Mouse (Mus musculus): ENCODE measurements around the gene B4galt2.
A peak's percentile ranks its signal among the peaks of the same experiment; 100 is the strongest.

Gene B4galt2

DNA sequence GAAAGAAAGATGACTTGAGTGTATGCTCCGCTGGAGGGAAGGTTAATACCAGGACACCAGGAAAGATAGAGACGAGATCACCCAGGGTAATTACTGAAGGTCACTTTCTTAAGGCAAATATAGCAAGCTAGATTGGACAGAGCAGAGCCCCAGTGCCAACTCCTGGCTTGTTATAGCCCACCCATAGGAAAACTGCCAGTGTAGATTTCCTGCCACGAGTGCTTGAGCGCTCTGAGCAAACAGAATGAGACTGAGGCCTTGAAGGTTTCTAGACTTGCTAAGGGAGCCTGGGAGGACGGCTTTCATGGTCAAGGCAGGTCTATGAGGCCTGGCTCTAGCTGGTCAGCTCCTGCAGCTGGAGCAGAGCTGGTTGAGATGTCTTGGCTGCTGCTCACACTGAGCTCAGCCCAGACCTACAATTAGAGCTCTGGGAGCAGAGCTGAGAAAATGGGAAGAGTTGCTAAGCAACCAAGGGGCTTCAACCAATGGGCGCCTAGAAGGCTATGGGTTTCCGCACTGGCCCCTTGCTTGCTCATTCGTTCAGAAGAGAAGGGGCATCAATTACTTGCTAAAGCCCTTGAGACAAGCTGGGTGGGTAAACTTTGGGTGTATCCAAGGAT lies 25.7 kb upstream of the B4galt2 start:
- no peak for DNase-seq (ENCODE audit: low spot score)

DNA sequence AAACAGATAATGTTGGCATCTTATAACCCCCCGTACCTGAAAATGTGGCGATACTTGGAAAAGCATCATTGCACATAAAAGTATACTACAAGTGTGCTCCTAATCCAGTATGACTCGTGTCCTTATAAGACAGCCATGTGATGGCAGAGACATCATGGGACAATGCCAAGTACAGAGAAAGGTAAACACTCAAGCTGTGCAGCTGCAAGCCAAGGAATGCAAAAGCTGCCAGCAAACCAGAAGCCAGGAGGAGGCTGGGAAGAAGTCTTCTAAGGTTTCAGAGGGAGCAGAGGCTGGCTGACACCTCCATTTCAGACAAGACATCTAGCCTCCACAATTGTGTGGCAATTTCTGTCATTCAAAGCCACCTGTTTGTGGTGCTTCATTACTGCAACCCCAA lies 22.9 kb upstream of the B4galt2 start:
- DNase-seq (ENCODE audit: low spot score), result no peak

DNA sequence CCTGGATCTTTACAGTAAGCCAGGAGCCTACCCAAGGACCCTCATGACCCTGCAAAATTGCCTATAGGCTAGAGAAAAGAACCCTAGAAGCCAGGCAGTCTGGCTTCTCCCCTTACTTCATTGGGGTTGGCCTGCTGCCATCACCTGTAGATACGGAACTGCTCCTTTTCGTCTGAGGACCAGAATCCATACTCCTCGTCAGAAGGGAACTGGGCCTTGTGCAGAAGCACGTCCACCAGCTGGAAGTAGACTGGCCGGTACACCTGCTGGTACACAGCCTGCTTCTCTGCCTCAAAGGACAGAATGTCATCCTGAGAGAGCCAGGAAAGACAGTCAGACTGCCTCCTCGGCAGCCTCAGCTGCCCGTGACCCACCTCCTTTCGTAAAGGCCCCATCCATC lies 21.5 kb upstream of the B4galt2 start:
- no peak for DNase-seq (ENCODE audit: low spot score)

DNA sequence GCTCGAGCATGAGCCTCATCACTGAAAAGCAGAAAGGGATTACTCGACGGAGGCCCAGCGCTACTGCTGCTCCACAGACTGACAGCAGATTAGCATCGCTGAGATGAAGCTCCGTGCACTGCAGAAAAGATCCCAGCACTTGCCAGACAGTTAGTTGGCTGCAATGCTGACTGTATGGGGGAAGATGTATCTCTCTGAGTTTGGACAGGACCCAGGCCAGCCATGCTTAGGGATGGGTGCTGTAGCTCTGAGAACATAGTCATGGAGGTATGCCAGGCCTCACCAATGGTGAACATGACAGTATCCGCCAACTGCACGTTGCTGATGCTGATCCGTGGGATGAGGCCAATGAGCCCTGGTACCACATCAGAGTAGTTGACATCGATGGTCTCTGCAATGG lies 20.8 kb upstream of the B4galt2 start:
- no peak for DNase-seq (ENCODE audit: low spot score)

DNA sequence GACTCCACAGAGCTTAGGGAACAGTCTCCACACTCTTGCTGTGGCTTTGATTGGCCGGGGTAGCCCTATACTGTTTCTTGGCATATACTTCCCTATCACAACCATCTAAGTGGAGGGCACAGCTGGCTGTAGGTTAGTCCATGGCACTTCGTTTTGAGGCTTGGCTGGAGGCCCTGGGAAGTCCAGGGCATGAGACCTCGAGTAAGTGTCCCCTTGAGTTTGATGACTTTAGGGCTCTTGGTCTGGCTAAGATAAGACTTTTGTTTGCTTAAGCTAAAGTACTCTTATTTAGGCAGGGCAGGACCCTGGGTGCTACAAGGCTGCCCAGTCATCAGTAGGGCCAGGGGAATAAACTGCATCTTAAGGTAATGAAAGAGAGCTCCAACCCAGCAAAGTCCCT lies 14.8 kb upstream of the B4galt2 start:
- DNase-seq (ENCODE audit: low spot score), result no peak

- DNase-seq (ENCODE audit: low spot score), result no peak
Observed at GRCm38 (mm10) chr4:117896031-117896430, 12.7 kb upstream of the B4galt2 start.

DNA sequence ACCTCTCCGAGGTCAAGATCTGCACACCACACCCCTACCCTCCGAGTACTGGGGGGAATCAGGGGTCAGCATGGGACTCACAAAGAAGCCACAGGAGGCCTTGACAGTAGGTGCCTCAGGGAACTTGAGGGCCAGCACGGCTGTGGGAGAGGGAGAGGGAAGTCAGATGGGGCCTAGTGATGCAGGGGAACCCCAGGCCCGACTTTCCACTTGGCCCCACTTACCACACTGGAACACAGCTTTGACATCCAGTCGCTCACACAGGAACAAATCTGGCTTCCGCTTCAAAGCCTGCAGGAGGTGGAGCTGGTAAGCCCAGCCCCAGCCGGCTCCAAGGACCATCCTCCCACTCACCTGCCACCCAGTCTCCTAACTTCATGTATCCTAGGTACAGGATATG lies 12.1 kb upstream of the B4galt2 start:
- DNase-seq (ENCODE audit: low spot score), result no peak

- DNase-seq (ENCODE audit: low spot score), result no peak
Observed at GRCm38 (mm10) chr4:117894601-117895000, 11.3 kb upstream of the B4galt2 start.

DNA sequence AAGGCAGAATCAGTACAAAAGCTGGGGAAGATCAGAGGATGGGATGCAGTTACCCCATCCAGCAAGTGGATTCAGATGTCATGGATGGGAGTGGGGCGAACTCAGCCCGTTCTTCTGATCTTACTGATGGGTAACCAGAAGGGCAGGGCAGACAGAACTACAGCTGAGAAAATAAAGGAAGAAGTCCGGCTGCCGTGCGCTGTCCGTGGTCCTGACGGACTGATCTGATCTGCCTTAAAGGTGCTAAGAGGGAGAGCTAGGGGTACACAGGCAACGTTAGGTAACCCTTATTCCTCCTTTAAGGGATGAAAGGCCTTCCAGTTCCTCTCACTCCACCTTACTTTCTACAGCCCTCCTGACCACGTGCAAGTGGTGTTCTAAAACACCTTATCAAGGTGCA lies 10.1 kb upstream of the B4galt2 start:
- no peak for DNase-seq (ENCODE audit: low spot score)

DNA sequence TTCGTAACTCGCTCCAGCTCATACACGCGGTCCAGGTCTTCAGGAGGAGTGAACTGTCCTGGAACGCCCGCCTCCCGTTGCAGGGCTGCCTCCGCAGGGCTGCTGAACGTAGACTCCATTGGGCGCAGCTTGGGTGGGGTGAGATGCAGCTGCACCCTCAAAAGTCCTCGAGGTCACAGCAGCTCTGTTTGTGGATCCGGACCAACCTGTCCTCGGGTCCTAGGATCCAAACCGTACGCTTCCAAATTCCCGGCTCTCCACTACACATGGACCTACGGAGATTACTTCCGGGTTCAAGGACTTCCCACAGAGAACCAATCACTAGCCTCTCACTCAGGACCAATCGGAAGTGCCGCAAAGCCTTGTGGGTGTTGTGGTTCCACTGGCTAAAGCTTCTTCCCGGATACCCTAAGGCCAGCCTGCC lies 8.5 kb upstream of the B4galt2 start, which contains the start of gene Dph2:
Gene Dph2, minus strand, starts transcription at position 295 of the 424 bp plus-strand sequence.
- no peak for DNase-seq (ENCODE audit: low spot score)

GRCm38 (mm10) chr4:117890750-117891149 lies 7.5 kb upstream of the B4galt2 start:
- no peak for DNase-seq (ENCODE audit: low spot score)

GRCm38 (mm10) chr4:117890031-117890430 lies 6.7 kb upstream of the B4galt2 start:
- no peak for DNase-seq (ENCODE audit: low spot score)

DNA sequence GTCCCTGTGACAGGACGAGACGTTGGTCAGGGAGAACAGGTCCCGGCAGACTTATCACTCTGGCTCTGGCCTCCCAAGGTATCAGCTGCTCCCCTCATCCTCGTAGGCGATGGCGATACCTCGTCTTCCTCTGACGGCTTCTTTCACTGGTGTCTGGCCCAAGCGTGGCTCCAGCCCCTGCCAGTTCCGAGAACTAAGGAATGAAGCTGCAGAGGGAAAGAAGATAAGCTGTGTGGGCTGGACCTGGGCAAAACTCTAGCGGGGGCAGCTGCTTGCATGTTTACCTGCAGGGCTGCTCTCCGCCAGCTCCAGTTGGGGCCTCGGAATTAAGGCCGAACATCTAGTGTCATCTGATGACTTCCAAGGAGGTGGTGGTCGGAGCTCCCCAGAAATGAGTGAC lies 6.2 kb upstream of the B4galt2 start:
- DNase-seq (ENCODE audit: low spot score), result no peak

GRCm38 (mm10) chr4:117887920-117888319 lies 4.6 kb upstream of the B4galt2 start:
- DNase-seq (ENCODE audit: low spot score), result no peak

- DNase-seq (ENCODE audit: low spot score), result peak; percentile 82
Observed at GRCm38 (mm10) chr4:117887133-117887532, 3.8 kb upstream of the B4galt2 start, which contains the start of gene Atp6v0b. TSS of gene Atp6v0b (minus strand) at chr4:117887333.

DNA sequence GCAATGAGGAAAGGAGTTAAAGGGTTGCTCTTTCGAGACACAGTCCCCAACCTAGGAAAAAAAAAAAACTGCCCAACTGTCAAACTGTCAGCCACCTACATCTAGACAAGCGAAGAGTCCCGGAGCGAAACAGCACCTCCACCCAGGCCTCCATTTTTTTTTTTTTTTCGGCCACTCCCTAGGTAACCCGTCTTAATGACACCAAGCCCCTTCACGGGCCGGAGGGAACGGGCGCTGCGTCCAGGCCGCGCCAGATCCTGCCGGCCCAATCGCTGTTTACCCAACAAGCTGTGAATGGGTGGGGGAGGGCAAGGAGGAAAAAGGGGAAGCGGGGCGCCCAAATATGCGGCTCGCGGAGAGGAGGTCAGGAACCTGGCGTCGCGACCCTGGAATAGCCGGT lies 3.4 kb upstream of the B4galt2 start:
- DNase-seq (ENCODE audit: low spot score), result no peak

DNA sequence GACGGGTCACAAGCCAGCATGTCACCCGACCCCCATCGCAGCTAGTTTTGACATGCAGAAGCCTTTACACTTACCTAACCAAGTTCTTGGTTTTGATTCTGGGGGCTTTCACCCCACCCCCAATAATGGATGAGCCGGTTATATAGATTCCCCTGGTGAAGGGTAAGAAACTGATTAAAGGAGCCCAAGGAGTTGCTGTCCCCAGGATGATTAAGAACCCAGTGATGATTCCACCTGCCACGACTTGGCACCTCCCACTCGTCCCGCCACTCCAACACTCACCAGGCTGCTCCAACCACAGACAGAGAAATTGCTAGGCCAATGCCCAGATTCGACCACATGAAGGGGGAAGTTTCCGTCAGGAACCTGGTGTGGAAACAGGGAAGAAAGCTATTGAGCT lies 2.7 kb upstream of the B4galt2 start:
- DNase-seq (ENCODE audit: low spot score), result no peak

DNA sequence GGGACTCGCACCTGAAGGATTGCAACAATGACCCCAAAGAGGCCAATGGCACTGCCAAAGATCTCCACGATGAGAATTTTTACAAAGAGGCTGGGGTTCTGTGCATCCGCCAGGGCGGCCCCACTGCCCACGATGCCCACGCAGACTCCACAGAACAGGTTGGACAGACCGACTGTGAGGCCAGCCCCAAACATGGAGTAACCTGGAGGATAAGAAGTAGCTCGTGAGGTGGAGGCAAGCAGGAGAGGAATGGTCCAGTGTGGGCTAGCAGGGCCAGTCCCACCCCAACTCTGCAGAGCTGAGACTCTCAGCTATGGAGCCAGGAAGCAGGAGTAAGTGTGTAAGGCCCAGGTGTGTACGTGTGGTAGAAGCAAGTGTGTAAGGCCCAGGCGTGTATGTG lies 1.8 kb upstream of the B4galt2 start:
- DNase-seq (ENCODE audit: low spot score), result no peak

DNA sequence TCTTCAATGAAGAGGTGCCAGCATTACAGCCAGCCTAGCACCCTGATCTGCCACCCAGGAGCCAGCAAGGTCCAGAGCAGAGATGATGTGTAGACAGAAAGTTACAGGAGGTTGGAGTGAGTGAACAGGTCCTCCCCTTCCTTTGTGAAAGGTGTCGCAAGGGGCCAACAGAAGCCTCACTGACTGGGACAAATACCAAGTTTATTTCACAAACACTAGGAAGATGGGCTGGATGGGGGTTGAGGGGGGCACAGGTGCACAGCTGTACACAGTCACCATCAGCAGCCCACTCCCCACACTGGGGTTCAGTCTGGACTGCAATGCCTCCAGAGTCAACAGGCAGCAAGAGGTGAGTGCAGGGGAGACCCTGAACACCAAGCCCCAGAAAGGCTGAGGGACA lies 859 bp upstream of the B4galt2 start:
- DNase-seq (ENCODE audit: low spot score), result no peak

DNA sequence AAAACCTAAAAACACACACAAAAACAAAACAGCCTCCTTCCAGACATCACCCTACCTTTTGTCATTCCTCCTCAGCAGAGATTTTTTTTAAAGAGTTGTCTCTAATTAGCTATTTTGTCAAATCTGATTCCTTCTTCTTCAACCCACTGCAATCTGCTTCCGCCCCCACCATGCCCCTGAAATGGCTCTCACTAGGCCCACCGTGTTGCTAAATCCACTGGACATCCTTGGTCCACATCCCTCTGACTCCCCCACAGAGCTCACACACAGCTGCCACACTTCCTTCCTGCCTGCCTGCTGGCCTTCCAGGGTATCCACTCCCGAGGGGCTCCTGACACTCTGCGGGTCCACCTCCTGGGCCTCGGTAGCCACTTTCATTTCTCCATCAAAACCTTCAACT lies 4.6 kb downstream of the B4galt2 start:
- DNase-seq (ENCODE audit: low spot score), result no peak

DNA sequence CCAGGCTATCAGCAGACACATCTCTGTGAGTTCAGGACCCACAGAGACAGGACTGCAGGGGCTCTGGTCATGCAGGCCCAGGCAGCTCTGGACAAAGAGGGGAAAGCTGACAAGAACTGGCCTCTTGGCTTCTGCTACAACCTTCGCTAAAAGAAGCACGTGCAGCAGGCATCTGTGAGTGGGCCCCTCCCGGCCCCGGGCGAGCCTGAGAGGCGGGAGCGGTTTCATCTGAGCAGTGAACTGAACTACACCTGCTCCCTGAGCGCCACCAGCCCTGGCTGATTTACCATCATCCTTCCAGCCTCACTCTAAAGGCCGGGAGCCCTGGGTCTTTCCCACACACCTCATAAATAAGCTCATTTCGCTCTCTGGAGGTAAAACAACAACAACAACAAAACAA lies 5.0 kb downstream of the B4galt2 start:
- DNase-seq (ENCODE audit: low spot score), result no peak

DNA sequence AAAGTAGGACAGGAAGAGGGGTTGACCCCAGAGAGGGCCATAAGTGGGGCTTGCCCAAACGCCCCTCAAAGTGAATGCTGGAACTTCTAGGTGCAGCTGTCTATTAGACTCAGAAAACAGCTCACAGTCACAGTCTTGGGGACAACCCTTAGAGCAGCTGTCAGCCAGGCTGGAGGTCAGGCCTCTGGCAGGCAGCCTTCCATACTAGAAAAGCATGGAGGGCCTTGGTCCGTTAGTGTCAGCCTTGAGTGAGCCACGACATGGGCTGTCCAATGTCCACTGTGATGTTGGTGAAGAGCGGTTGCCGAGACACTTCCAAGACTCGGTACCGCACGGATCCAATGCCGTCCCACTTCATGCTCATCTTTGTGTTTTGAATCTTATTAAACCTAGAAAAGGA lies 9.7 kb downstream of the B4galt2 start:
- DNase-seq (ENCODE audit: low spot score), result no peak

- no peak for DNase-seq (ENCODE audit: low spot score)
Observed at GRCm38 (mm10) chr4:117872471-117872886, 10.8 kb downstream of the B4galt2 start, which contains the start of gene Ccdc24. TSS of gene Ccdc24 (minus strand) at chr4:117872557.

- DNase-seq (ENCODE audit: low spot score), result no peak
Observed at GRCm38 (mm10) chr4:117871787-117872186, 11.5 kb downstream of the B4galt2 start.

All from urinary bladder, postnatal 10 days (tissue).